Mouse (Mus musculus): ENCODE measurements at regions not wholly inside any gene's neighbourhood (a gene's known extent, or its start where the extent isn't known, plus 50 kb on each side); places are given as distances from the start of the nearest gene placed in this dataset.

DNA sequence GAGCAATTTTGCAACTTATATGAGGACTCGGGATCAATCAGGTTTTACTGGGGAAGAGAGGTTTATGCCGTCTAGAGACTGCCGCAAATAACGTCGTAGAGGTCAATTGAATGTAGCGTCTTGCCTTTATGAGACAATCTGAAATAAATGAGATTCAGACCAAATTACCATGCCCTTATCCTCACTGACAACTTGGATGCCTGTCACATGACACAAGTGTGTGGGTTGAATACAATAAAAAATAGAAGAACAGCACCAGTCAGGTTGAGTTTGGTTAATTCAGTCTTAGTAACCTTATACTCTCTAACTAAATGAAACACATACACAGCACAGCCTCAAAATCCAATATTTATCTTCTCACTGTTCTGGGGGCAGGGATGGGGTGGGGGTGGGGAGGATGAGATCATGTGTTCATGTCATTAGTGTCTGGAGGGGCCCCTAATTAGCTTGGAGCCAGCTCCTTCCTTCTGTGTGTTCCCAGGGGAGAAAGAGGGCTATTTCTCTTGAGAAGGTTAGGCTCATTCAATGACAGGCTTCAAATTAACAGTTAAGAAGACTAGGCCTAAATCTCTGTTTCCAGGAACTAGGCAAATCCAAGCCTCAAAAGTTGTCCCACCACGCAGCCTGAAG lies 142.2 kb upstream of the Cttnbp2 start:
- Histone ChIP-seq H3K4me3 (ENCODE audit: insufficient read depth in 1 of 2, low read depth in 2 of 2, low read length in 2 of 2) (no peak overlapping the region), H3K27me3 (ENCODE audit: control insufficient read depth, insufficient read depth, low read length) (no peaks in the 10 kb centered on the region), H3K27ac (no peak overlapping the region), H3K36me3 (replicated peaks; ENCODE audit: control insufficient read depth, insufficient read depth, low read depth) (no peaks in the 10 kb centered on the region), H3K4me2 (ENCODE audit: low read depth) (no peak overlapping the region), H3K4me1 (replicated peaks; ENCODE audit: control insufficient read depth in 2 of 2, insufficient read depth in 2 of 2, low read length in 1 of 2) (no peaks in the 10 kb centered on the region), H3K9me3 (ENCODE audit: control insufficient read depth, low read length) (no peaks in the 10 kb centered on the region), H3K9ac (replicated peaks) (no peak overlapping the region)
- DNase-seq (ENCODE audit: low read depth in 3 of 3, low spot score in 3 of 3) = no peak
- WGBS (ENCODE audit: insufficient replicate concordance) = 79% methylated on average over 7 of the region's 7 CpGs
- ATAC-seq (ENCODE audit: insufficient read depth) = no peak
- TF ChIP-seq EP300 (IDR thresholded peaks at IDR 0.05; ENCODE audit: low read depth) (no peak), CTCF (IDR thresholded peaks at IDR 0.05; ENCODE audit: low read depth) (no peak)

- DNase-seq (ENCODE audit: low read depth in 3 of 3, low spot score in 3 of 3) (no peak), ATAC-seq (ENCODE audit: insufficient read depth) (no peak)
- Histone ChIP-seq H3K27me3 (ENCODE audit: control insufficient read depth, insufficient read depth, low read length) (no peaks in the 10 kb centered on the region), H3K9ac (replicated peaks) (no peak overlapping the region), H3K36me3 (replicated peaks; ENCODE audit: control insufficient read depth, insufficient read depth, low read depth) (no peaks in the 10 kb centered on the region), H3K4me2 (ENCODE audit: low read depth) (no peak overlapping the region), H3K27ac (no peak overlapping the region), H3K9me3 (ENCODE audit: control insufficient read depth, low read length) (no peaks in the 10 kb centered on the region), H3K4me1 (replicated peaks; ENCODE audit: control insufficient read depth in 2 of 2, insufficient read depth in 2 of 2, low read length in 1 of 2) (no peaks in the 10 kb centered on the region), H3K4me3 (ENCODE audit: insufficient read depth in 1 of 2, low read depth in 2 of 2, low read length in 2 of 2) (no peak overlapping the region)
- TF ChIP-seq CTCF (IDR thresholded peaks at IDR 0.05; ENCODE audit: low read depth) (no peak), EP300 (IDR thresholded peaks at IDR 0.05; ENCODE audit: low read depth) (no peak)
- WGBS (ENCODE audit: insufficient replicate concordance) = 76% methylated on average over 4 of the region's 4 CpGs
Measured at GRCm38 (mm10) chr6:18664687-18665086, 150.0 kb upstream of the Cttnbp2 start.

DNA sequence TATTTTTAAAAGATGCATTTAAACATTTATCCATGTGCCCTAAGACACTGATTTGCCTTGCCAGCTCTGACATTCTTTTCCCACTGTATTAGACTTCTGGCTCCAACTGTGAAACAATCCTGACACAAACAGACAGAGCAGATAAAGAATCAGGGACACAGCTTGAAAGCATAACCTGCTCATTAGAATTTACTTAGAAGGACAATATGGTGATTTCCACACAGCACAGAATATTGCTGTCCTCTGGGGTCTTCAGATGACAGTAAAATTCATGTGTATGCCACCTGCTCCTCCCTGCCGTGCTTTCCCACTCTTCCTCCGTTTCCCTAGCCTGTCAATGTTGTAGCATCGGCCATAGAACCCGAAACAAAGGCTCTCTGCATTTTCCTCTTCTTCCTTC lies 151.3 kb upstream of the Cttnbp2 start:
- no peak for ATAC-seq (ENCODE audit: insufficient read depth)
- H3K27ac ChIP-seq = no peak overlapping the region
- no peak overlapping the region for H3K4me3 ChIP-seq (ENCODE audit: insufficient read depth in 1 of 2, low read depth in 2 of 2, low read length in 2 of 2)
- H3K4me1 ChIP-seq (replicated peaks; ENCODE audit: control insufficient read depth in 2 of 2, insufficient read depth in 2 of 2, low read length in 1 of 2) = no peaks in the 10 kb centered on the region
- no peak overlapping the region for H3K9ac ChIP-seq (replicated peaks)
- no peaks in the 10 kb centered on the region for H3K27me3 ChIP-seq (ENCODE audit: control insufficient read depth, insufficient read depth, low read length)
- WGBS (ENCODE audit: insufficient replicate concordance) = 44% methylated on average over 4 of the region's 4 CpGs
- no peak for DNase-seq (ENCODE audit: low read depth in 3 of 3, low spot score in 3 of 3)
- H3K4me2 ChIP-seq (ENCODE audit: low read depth) = no peak overlapping the region
- no peaks in the 10 kb centered on the region for H3K36me3 ChIP-seq (replicated peaks; ENCODE audit: control insufficient read depth, insufficient read depth, low read depth)
- TF ChIP-seq CTCF (IDR thresholded peaks at IDR 0.05; ENCODE audit: low read depth) (no peak), EP300 (IDR thresholded peaks at IDR 0.05; ENCODE audit: low read depth) (no peak)
- H3K9me3 ChIP-seq (ENCODE audit: control insufficient read depth, low read length) = no peaks in the 10 kb centered on the region

- Histone ChIP-seq H3K27ac (no peak overlapping the region), H3K4me1 (replicated peaks; ENCODE audit: control insufficient read depth in 2 of 2, insufficient read depth in 2 of 2, low read length in 1 of 2) (no peaks in the 10 kb centered on the region), H3K4me3 (ENCODE audit: insufficient read depth in 1 of 2, low read depth in 2 of 2, low read length in 2 of 2) (no peak overlapping the region), H3K4me2 (ENCODE audit: low read depth) (no peak overlapping the region), H3K9me3 (ENCODE audit: control insufficient read depth, low read length) (no peaks in the 10 kb centered on the region), H3K36me3 (replicated peaks; ENCODE audit: control insufficient read depth, insufficient read depth, low read depth) (no peaks in the 10 kb centered on the region), H3K9ac (replicated peaks) (no peak overlapping the region), H3K27me3 (ENCODE audit: control insufficient read depth, insufficient read depth, low read length) (no peaks in the 10 kb centered on the region)
- WGBS (ENCODE audit: insufficient replicate concordance) = 48% methylated on average over 4 of the region's 4 CpGs
- no peak for TF ChIP-seq CTCF (IDR thresholded peaks at IDR 0.05; ENCODE audit: low read depth)
- TF ChIP-seq EP300 (IDR thresholded peaks at IDR 0.05; ENCODE audit: low read depth) = no peak
- no peak for ATAC-seq (ENCODE audit: insufficient read depth)
- DNase-seq (ENCODE audit: low read depth in 3 of 3, low spot score in 3 of 3) = no peak
Measured at GRCm38 (mm10) chr6:18666543-18666942, 151.9 kb upstream of the Cttnbp2 start.

- 50% methylated on average over 1 of the region's 1 CpGs for WGBS (ENCODE audit: insufficient replicate concordance)
- TF ChIP-seq CTCF (IDR thresholded peaks at IDR 0.05; ENCODE audit: low read depth) = no peak
- TF ChIP-seq EP300 (IDR thresholded peaks at IDR 0.05; ENCODE audit: low read depth) = no peak
- DNase-seq (ENCODE audit: low read depth in 3 of 3, low spot score in 3 of 3) (no peak), ATAC-seq (ENCODE audit: insufficient read depth) (no peak)
- H3K4me3 ChIP-seq (ENCODE audit: insufficient read depth in 1 of 2, low read depth in 2 of 2, low read length in 2 of 2) = no peak overlapping the region
- no peak overlapping the region for H3K9ac ChIP-seq (replicated peaks)
- no peaks in the 10 kb centered on the region for H3K36me3 ChIP-seq (replicated peaks; ENCODE audit: control insufficient read depth, insufficient read depth, low read depth)
- H3K4me1 ChIP-seq (replicated peaks; ENCODE audit: control insufficient read depth in 2 of 2, insufficient read depth in 2 of 2, low read length in 1 of 2) = no peaks in the 10 kb centered on the region
- no peaks in the 10 kb centered on the region for H3K9me3 ChIP-seq (ENCODE audit: control insufficient read depth, low read length)
- no peak overlapping the region for H3K27ac ChIP-seq
- H3K4me2 ChIP-seq (ENCODE audit: low read depth) = no peak overlapping the region
- no peaks in the 10 kb centered on the region for H3K27me3 ChIP-seq (ENCODE audit: control insufficient read depth, insufficient read depth, low read length)
Measured at GRCm38 (mm10) chr6:18670677-18671076, 156.0 kb upstream of the Cttnbp2 start.

All from liver, embryonic 14.5 days (tissue).